ENCODE assay signal across 17 mouse cellular contexts in the genomic region with DNA sequence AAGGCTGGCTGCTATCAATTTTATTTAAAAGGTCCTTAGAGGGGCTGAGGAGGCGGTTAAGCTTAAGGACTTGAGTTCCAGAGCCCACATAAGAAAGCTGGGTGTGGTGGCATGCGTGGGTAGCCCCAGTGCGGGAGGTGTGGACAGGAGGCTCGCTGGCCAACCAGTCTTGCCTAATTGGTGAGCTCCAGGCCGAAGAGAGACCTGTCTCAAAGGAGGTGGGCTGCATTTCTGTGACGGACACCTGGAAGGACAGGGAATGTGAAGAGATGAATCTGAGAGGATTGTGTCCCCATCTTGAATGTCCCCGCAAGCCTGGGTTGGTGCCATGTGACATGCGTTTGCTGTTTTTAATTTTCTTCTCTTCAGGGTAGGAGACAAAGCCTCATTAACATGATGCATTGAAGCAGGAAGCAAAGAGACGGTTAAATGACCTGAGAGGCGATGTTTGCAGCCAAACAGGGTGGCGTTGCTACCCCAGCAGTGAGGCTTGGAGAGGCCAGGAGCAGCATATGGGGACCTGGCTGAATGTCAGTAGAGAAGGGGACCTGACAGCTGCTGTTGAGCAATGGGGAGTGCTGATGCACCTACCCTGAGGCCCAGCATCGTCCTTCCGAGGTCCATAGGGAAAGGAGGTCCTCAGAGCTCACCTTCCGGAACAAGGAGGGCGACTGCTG. TPM values are rescaled to one million over a fixed set of nuclear protein-coding genes. Genes with fewer than 3 reads are reported as not detected.
DNase-seq lines count a peak whose midpoint lies in the region; ATAC-seq lines count a peak whose summit lies in the region.
"Had no signal": no experiment of that assay in that cellular context is flagged by ENCODE, and none has a peak within 500 bp of the region (broad histone marks: within the 10 kb centered on the region; RNA-seq: fewer than 3 reads in every experiment).

No protein-coding gene starts in this region.

- no peaks in the 10 kb centered on the region for H3K79me2 ChIP-seq in macrophage (ENCODE audit: inconsistent target)

- 90% methylated on average over 15 of the region's 15 CpGs for WGBS in forebrain, embryonic 10.5 days
- WGBS in forebrain, embryonic 15.5 days, result 63% methylated on average over 15 of the region's 15 CpGs
- 90% methylated on average over 15 of the region's 15 CpGs for WGBS in midbrain, embryonic 10.5 days
- 87% methylated on average over 15 of the region's 15 CpGs for WGBS in midbrain, embryonic 13.5 days
- 73% methylated on average over 15 of the region's 15 CpGs for WGBS in embryonic facial prominence, embryonic 14.5 days
- 87% methylated on average over 15 of the region's 15 CpGs for WGBS in macrophage (ENCODE audit: missing documents)

- H3K9me3 ChIP-seq in forebrain, embryonic 10.5 days, result 0 out of 2 replicates have a peak, but pooled peaks cover 4% of the 10 kb centered on the region
- H3K9me3 ChIP-seq in forebrain, embryonic 15.5 days, result no peaks in the 10 kb centered on the region
- no peaks in the 10 kb centered on the region for H3K9me3 ChIP-seq in midbrain, embryonic 10.5 days (replicated peaks)
- H3K9me3 ChIP-seq in midbrain, embryonic 13.5 days, result no peaks in the 10 kb centered on the region
- H3K9me3 ChIP-seq in embryonic facial prominence, embryonic 14.5 days (ENCODE audit: control insufficient read depth, low read length), result no peaks in the 10 kb centered on the region
- H3K9me3 ChIP-seq: forebrain, embryonic 13.5 days; heart, embryonic 13.5 days; hindbrain, embryonic 15.5 days; liver, embryonic 15.5 days had no signal

- peaks cover 21% of the 10 kb centered on the region for H3K27me3 ChIP-seq in forebrain, embryonic 10.5 days (ENCODE audit: poor library complexity, severe bottlenecking)
- peaks cover 15% of the 10 kb centered on the region for H3K27me3 ChIP-seq in forebrain, embryonic 15.5 days
- peaks cover 21% of the 10 kb centered on the region for H3K27me3 ChIP-seq in midbrain, embryonic 10.5 days (ENCODE audit: low read depth, poor library complexity, severe bottlenecking)
- H3K27me3 ChIP-seq in midbrain, embryonic 13.5 days, result 0 out of 2 replicates have a peak, but pooled peaks cover under 1% of the 10 kb centered on the region
- H3K27me3 ChIP-seq in embryonic facial prominence, embryonic 14.5 days (replicated peaks; ENCODE audit: control insufficient read depth, insufficient read depth, low read length), result no peaks in the 10 kb centered on the region
- H3K27me3 ChIP-seq: heart, embryonic 13.5 days; hindbrain, embryonic 15.5 days; liver, embryonic 15.5 days had no signal

- H3K9ac ChIP-seq in forebrain, embryonic 15.5 days (replicated peaks), result no peak overlapping the region
- no peak overlapping the region for H3K9ac ChIP-seq in midbrain, embryonic 13.5 days (replicated peaks)
- no peak overlapping the region for H3K9ac ChIP-seq in embryonic facial prominence, embryonic 14.5 days (ENCODE audit: low read depth, low read length)
- H3K9ac ChIP-seq: forebrain, embryonic 13.5 days; heart, embryonic 13.5 days; hindbrain, embryonic 15.5 days; liver, embryonic 15.5 days had no signal

- no peak for ATAC-seq in forebrain, embryonic 15.5 days (replicated peaks)
- ATAC-seq in midbrain, embryonic 13.5 days, result no peak
- no peak for ATAC-seq in embryonic facial prominence, embryonic 14.5 days (ENCODE audit: low read depth)
- ATAC-seq: forebrain, embryonic 13.5 days; midbrain, embryonic 16.5 days had no signal

- H3K4me1 ChIP-seq in forebrain, embryonic 10.5 days, result peaks cover 67% of the 10 kb centered on the region
- peaks cover 19% of the 10 kb centered on the region for H3K4me1 ChIP-seq in forebrain, embryonic 15.5 days
- H3K4me1 ChIP-seq in midbrain, embryonic 10.5 days, result peaks cover 50% of the 10 kb centered on the region
- peaks cover 25% of the 10 kb centered on the region for H3K4me1 ChIP-seq in midbrain, embryonic 13.5 days (replicated peaks)
- H3K4me1 ChIP-seq in embryonic facial prominence, embryonic 14.5 days (ENCODE audit: control insufficient read depth, insufficient read depth, low read length), result peaks cover 33% of the 10 kb centered on the region
- H3K4me1 ChIP-seq: liver, embryonic 15.5 days had no signal

- no peak overlapping the region for H3K4me3 ChIP-seq in forebrain, embryonic 10.5 days
- H3K4me3 ChIP-seq in forebrain, embryonic 15.5 days, result no peak overlapping the region
- no peak overlapping the region for H3K4me3 ChIP-seq in midbrain, embryonic 10.5 days
- no peak overlapping the region for H3K4me3 ChIP-seq in midbrain, embryonic 13.5 days (replicated peaks)
- H3K4me3 ChIP-seq in embryonic facial prominence, embryonic 14.5 days (ENCODE audit: low read depth, low read length), result no peak overlapping the region
- no peak overlapping the region for H3K4me3 ChIP-seq in macrophage (ENCODE audit: inconsistent target)
- H3K4me3 ChIP-seq: forebrain, embryonic 13.5 days; heart, embryonic 13.5 days; hindbrain, embryonic 15.5 days; liver, embryonic 15.5 days had no signal

- H3K27ac ChIP-seq in forebrain, embryonic 10.5 days, result peak overlapping the region; percentile 88
- H3K27ac ChIP-seq in forebrain, embryonic 15.5 days (replicated peaks), result no peak overlapping the region
- H3K27ac ChIP-seq in midbrain, embryonic 10.5 days (replicated peaks), result peak overlapping the region; percentile 24
- H3K27ac ChIP-seq in midbrain, embryonic 13.5 days, result no peak overlapping the region
- H3K27ac ChIP-seq in embryonic facial prominence, embryonic 14.5 days (replicated peaks; ENCODE audit: low read depth, low read length), result 0 out of 2 replicates have a peak overlapping the region, but pooled peaks have one; percentile 95
- peak overlapping the region; percentile 99 for H3K27ac ChIP-seq in macrophage
- H3K27ac ChIP-seq: forebrain, embryonic 13.5 days; hindbrain, embryonic 15.5 days; liver, embryonic 15.5 days had no signal

- no peak overlapping the region for H3K4me2 ChIP-seq in forebrain, embryonic 15.5 days (replicated peaks)
- H3K4me2 ChIP-seq in midbrain, embryonic 13.5 days (replicated peaks), result no peak overlapping the region
- no peak overlapping the region for H3K4me2 ChIP-seq in embryonic facial prominence, embryonic 14.5 days (ENCODE audit: low read depth, low read length)
- H3K4me2 ChIP-seq: forebrain, embryonic 13.5 days; heart, embryonic 13.5 days; hindbrain, embryonic 15.5 days; liver, embryonic 15.5 days had no signal

- no peak for DNase-seq in forebrain, embryonic 10.5 days (ENCODE audit: extremely low spot score, low spot score)
- DNase-seq in midbrain, embryonic 10.5 days (ENCODE audit: low spot score), result no peak
- DNase-seq in embryonic facial prominence, embryonic 14.5 days (ENCODE audit: low spot score), result no peak
- no peak for DNase-seq in layer of hippocampus, postnatal 25 days (ENCODE audit: extremely low spot score in 1 of 2, low spot score in 1 of 2)
- DNase-seq in MN1 (ENCODE audit: low spot score), result no peak
- DNase-seq: cerebellum, adult 2 months; gastrocnemius, postnatal 14 days; kidney, adult 2 months; lung, postnatal 36 days had no signal

- H3K36me3 ChIP-seq in forebrain, embryonic 10.5 days (replicated peaks), result no peaks in the 10 kb centered on the region
- no peaks in the 10 kb centered on the region for H3K36me3 ChIP-seq in forebrain, embryonic 15.5 days
- H3K36me3 ChIP-seq in midbrain, embryonic 10.5 days, result no peaks in the 10 kb centered on the region
- no peaks in the 10 kb centered on the region for H3K36me3 ChIP-seq in midbrain, embryonic 13.5 days
- H3K36me3 ChIP-seq in embryonic facial prominence, embryonic 14.5 days (ENCODE audit: control insufficient read depth, insufficient read depth, low read length), result no peaks in the 10 kb centered on the region
- H3K36me3 ChIP-seq in macrophage (ENCODE audit: inconsistent target), result no peaks in the 10 kb centered on the region
- H3K36me3 ChIP-seq: heart, embryonic 13.5 days; hindbrain, embryonic 15.5 days; liver, embryonic 15.5 days had no signal

RNA-seq across cellular contexts. Expression of a gene that starts 26.7 kb away (rescaled TPM):
- polyA plus RNA-seq in forebrain, embryonic 10.5 days (2016; fragmentation: Nextera tagmentation; extraction: Ambion mirVana), result 71.1 and 73.6 TPM in 2 replicates
- 30.3 and 36.0 TPM in 2 replicates for polyA plus RNA-seq in forebrain, embryonic 15.5 days (2015; fragmentation: Nextera tagmentation; extraction: Ambion mirVana)
- 62.5 and 74.5 TPM in 2 replicates for polyA plus RNA-seq in midbrain, embryonic 10.5 days (2016; fragmentation: Nextera tagmentation; extraction: Ambion mirVana)
- 60.7 and 73.4 TPM in 2 replicates for polyA plus RNA-seq in midbrain, embryonic 13.5 days (2015; fragmentation: Nextera tagmentation; extraction: Ambion mirVana)
- 139 and 160 TPM in 2 replicates for polyA plus RNA-seq in embryonic facial prominence, embryonic 14.5 days (2014; fragmentation: Nextera tagmentation; extraction: Ambion mirVana)
- 10 to 100 TPM in 17 of 26 experiments, 1 to 10 TPM in 8, under 1 TPM in 1; 0.74 to 78.5 (median 15.2) TPM for total RNA-seq in macrophage (2018; cell fraction: chromatin; rRNA removed)
- 100 to 1,000 TPM in 5 of 26 experiments, 10 to 100 TPM in 21; 11.9 to 121 (median 44.9) TPM for total RNA-seq in macrophage (2018; cell fraction: cytosol; rRNA removed)
- total RNA-seq in macrophage (2018; cell fraction: nucleus; rRNA removed), result 100 to 1,000 TPM in 7 of 26 experiments, 10 to 100 TPM in 18, 1 to 10 TPM in 1; 9.4 to 128 (median 26.3) TPM
- 81.3 to 174 TPM (median 111 TPM) in 3 replicates for polyA plus RNA-seq in macrophage (2018)
- 100 to 1,000 TPM; 127 to 137 TPM for total RNA-seq in layer of hippocampus, postnatal 25 days (2021)

Comparison
In these comparisons a context has a peak if more than half of its experiments do, and no peak if none do; other contexts are left out.
1. H3K27ac ChIP-seq: peak in forebrain, embryonic 10.5 days (single experiment), midbrain, embryonic 10.5 days (single experiment), embryonic facial prominence, embryonic 14.5 days (single experiment) and macrophage (single experiment); none in forebrain, embryonic 15.5 days (single experiment) and midbrain, embryonic 13.5 days (single experiment).